Comparison of ENCODE assay signal across 23 mouse cellular contexts in genomic region chr11:97036141-97036540, GRCm38 (mm10). TPM values are rescaled to one million over a fixed set of nuclear protein-coding genes. Genes with fewer than 3 reads are reported as not detected.
DNase-seq lines count a peak whose midpoint lies in the region; ATAC-seq and TF ChIP-seq lines count a peak whose summit lies in the region.
"Had no signal": no experiment of that assay in that cellular context is flagged by ENCODE, and none has a peak within 500 bp of the region (broad histone marks: within the 10 kb centered on the region; RNA-seq: fewer than 3 reads in every experiment).

No protein-coding gene starts in this region.

- no peak overlapping the region for H3K9ac ChIP-seq in intestine, postnatal 0 days (ENCODE audit: low read depth, low read length)
- H3K9ac ChIP-seq: neural tube, embryonic 15.5 days had no signal

- H3K27me3 ChIP-seq in intestine, postnatal 0 days (replicated peaks; ENCODE audit: control insufficient read depth, insufficient read depth, low read length) = no peaks in the 10 kb centered on the region
- H3K27me3 ChIP-seq: neural tube, embryonic 15.5 days had no signal

- 80% methylated on average over 5 of the region's 5 CpGs for WGBS in intestine, postnatal 0 days

- peaks cover 13% of the 10 kb centered on the region; the same call in 1 of the 2 replicates for H3K36me3 ChIP-seq in intestine, postnatal 0 days (ENCODE audit: control insufficient read depth, insufficient read depth)
- H3K36me3 ChIP-seq: neural tube, embryonic 15.5 days had no signal

- H3K9me3 ChIP-seq in intestine, postnatal 0 days (ENCODE audit: control insufficient read depth) = no peaks in the 10 kb centered on the region
- H3K9me3 ChIP-seq: forebrain, embryonic 10.5 days; neural tube, embryonic 15.5 days had no signal

- H3K27ac ChIP-seq in intestine, postnatal 0 days (ENCODE audit: low read depth, low read length) = no peak overlapping the region
- H3K27ac ChIP-seq: forebrain, embryonic 10.5 days; neural tube, embryonic 15.5 days had no signal

- ATAC-seq in intestine, postnatal 0 days = no peak
- ATAC-seq: activated CD4-positive, CD25-positive, alpha-beta regulatory T cell, adult 4 months; hindbrain, embryonic 16.5 days had no signal

- no peak overlapping the region for H3K4me2 ChIP-seq in intestine, postnatal 0 days (replicated peaks; ENCODE audit: low read depth)
- H3K4me2 ChIP-seq: neural tube, embryonic 15.5 days had no signal

- intact Hi-C loops in left cerebral cortex, postnatal 10 days (cut with DNase I) = no loop called here

- H3K4me3 ChIP-seq in intestine, postnatal 0 days (ENCODE audit: low read depth, low read length) = no peak overlapping the region
- H3K4me3 ChIP-seq: forebrain, embryonic 10.5 days; myocyte; neural tube, embryonic 15.5 days had no signal

- H3K4me1 ChIP-seq in intestine, postnatal 0 days (replicated peaks; ENCODE audit: control insufficient read depth, insufficient read depth, low read length) = no peaks in the 10 kb centered on the region

- no peak for TF ChIP-seq CTCF in intestine, postnatal 0 days (IDR thresholded peaks at IDR 0.05; ENCODE audit: low read depth)

- peak; percentile 47 to 63 for DNase-seq in cerebellum, postnatal 36 days
- DNase-seq in cerebellum, adult 11-12 months = no peak
- DNase-seq in left cerebral cortex, adult 18-20 months (ENCODE audit: low spot score in 2 of 2) = peak; percentile 74 to 76
- no peak for DNase-seq in left cerebral cortex, postnatal 10 days (ENCODE audit: extremely low spot score in 1 of 2, low spot score in 2 of 2)
- peak; percentile 69 for DNase-seq in fat pad, adult 2 months (ENCODE audit: extremely low read depth, low read depth, low spot score)
- DNase-seq in kidney, postnatal 14 days = peak; percentile 67
- DNase-seq in layer of hippocampus, adult 9-10 months (ENCODE audit: low spot score) = no peak
- DNase-seq: adrenal gland, postnatal 14 days; heart, adult 18-20 months; heart, postnatal 4 days; layer of hippocampus, postnatal 36 days; lung, postnatal 10 days; midbrain, embryonic 14.5 days; thymus, postnatal 4 days had no signal

RNA-seq across cellular contexts. Expression of gene Lrrc46, which starts 5.1 kb away (rescaled TPM):
- total RNA-seq in left cerebral cortex, adult 18-20 months (2021) = under 1 TPM; 0.33 to 0.37 TPM
- under 1 TPM; 0.61 to 0.75 TPM for total RNA-seq in left cerebral cortex, postnatal 10 days (2021)
- 0.17 and 0.18 TPM in 2 replicates for polyA plus RNA-seq in intestine, postnatal 0 days (2015; fragmentation: Nextera tagmentation; extraction: Ambion mirVana)
- total RNA-seq: gastrocnemius, adult 8-10 months had no signal
- polyA plus RNA-seq: activated CD4-positive, CD25-positive, alpha-beta regulatory T cell, adult 4 months had no signal

RNA-seq across cellular contexts. Expression of gene Mrpl10, which starts 5.2 kb away (rescaled TPM):
- 10 to 100 TPM; 67.4 to 70.6 TPM for total RNA-seq in left cerebral cortex, adult 18-20 months (2021)
- total RNA-seq in left cerebral cortex, postnatal 10 days (2021) = 10 to 100 TPM; 69.0 to 69.2 TPM
- polyA plus RNA-seq in intestine, postnatal 0 days (2015; fragmentation: Nextera tagmentation; extraction: Ambion mirVana) = 50.7 and 50.8 TPM in 2 replicates

RNA-seq across cellular contexts. Expression of gene Scrn2, which starts 6.4 kb away (rescaled TPM):
- 1 to 10 TPM; 4.2 to 4.6 TPM for total RNA-seq in left cerebral cortex, adult 18-20 months (2021)
- total RNA-seq in left cerebral cortex, postnatal 10 days (2021) = 1 to 10 TPM; 3.9 to 4.2 TPM
- polyA plus RNA-seq in intestine, postnatal 0 days (2015; fragmentation: Nextera tagmentation; extraction: Ambion mirVana) = 24.1 and 24.5 TPM in 2 replicates

RNA-seq across cellular contexts. Expression of gene Osbpl7, which starts 14.3 kb away (rescaled TPM):
- 10 to 100 TPM; 12.9 to 13.2 TPM for total RNA-seq in left cerebral cortex, adult 18-20 months (2021)
- total RNA-seq in left cerebral cortex, postnatal 10 days (2021) = 10 to 100 TPM; 11.3 to 12.8 TPM
- polyA plus RNA-seq in intestine, postnatal 0 days (2015; fragmentation: Nextera tagmentation; extraction: Ambion mirVana) = 10.6 and 12.0 TPM in 2 replicates

RNA-seq across cellular contexts. Expression of gene Sp6, which starts 22.9 kb away (rescaled TPM):
- 1 to 10 TPM; 1.4 to 2.0 TPM for total RNA-seq in left cerebral cortex, adult 18-20 months (2021)
- total RNA-seq in left cerebral cortex, postnatal 10 days (2021) = 1 to 10 TPM; 2.3 to 3.1 TPM
- polyA plus RNA-seq in intestine, postnatal 0 days (2015; fragmentation: Nextera tagmentation; extraction: Ambion mirVana) = 0.04 TPM in 1 of 2 replicates, not detected in the other
- total RNA-seq: heart, postnatal 4 days had no signal
- polyA plus RNA-seq: activated CD4-positive, CD25-positive, alpha-beta regulatory T cell, adult 4 months; heart, embryonic 14.5 days; liver, embryonic 16.5 days; midbrain, embryonic 14.5 days had no signal

Comparison
In these comparisons a context has a peak if more than half of its experiments do, and no peak if none do; other contexts are left out.
1. DNase-seq: peak in cerebellum, postnatal 36 days (2 of 2), left cerebral cortex, adult 18-20 months (2 of 2), fat pad, adult 2 months (single experiment) and kidney, postnatal 14 days (single experiment); none in cerebellum, adult 11-12 months (single experiment), left cerebral cortex, postnatal 10 days (0 of 2) and layer of hippocampus, adult 9-10 months (single experiment).